Mouse (Mus musculus) bone marrow, adult 2 months (tissue): ENCODE data around the gene Noa1. TPM values are rescaled to one million over a fixed set of nuclear protein-coding genes. Genes with fewer than 3 reads are reported as not detected.
A peak's percentile ranks its signal among the peaks of the same experiment; 100 is the strongest.

Experiments used
- H3K27ac ChIP-seq: fragments of 200-500 bp; 2 replicates; pipeline ENCODE4 v1.5.1; 2012; ENCODE audit warnings: low read depth, mild to moderate bottlenecking, control low read depth, inconsistent platforms, low read length; ENCODE audit not compliant: control insufficient read depth, poor library complexity, insufficient read depth
- H3K4me1 ChIP-seq: fragments of 200-500 bp; 2 replicates; pipeline ENCODE4 v1.6.1; 2011; ENCODE audit warnings: low read length; ENCODE audit not compliant: control insufficient read depth, insufficient read depth
- H3K4me3 ChIP-seq: fragments of 200-500 bp; replicated peaks from 2 replicates; pipeline ENCODE3; 2011; ENCODE audit warnings: mild to moderate bottlenecking, low read depth, low read length, control low read depth; ENCODE audit not compliant: control insufficient read depth
- CTCF ChIP-seq: fragments of 200-500 bp; IDR thresholded peaks from 2 replicates; pipeline ENCODE4 v1.5.1; 2011; ENCODE audit warnings: low read length, control low read depth; ENCODE audit not compliant: control insufficient read depth, insufficient read depth
- POLR2A ChIP-seq: fragments of 200-500 bp; IDR thresholded peaks from 2 replicates; pipeline ENCODE4 v1.6.1; 2011; ENCODE audit warnings: low read depth, mild to moderate bottlenecking, control low read depth, low read length, borderline replicate concordance; ENCODE audit not compliant: control insufficient read depth
- WGBS: fragments of 180-500 bp; shearing (Covaris S2); methylation state at CpG from one replicate; pipeline ENCODE4 v1.1.7; 2018; 5-methylcytosine and 5-hydroxymethylcytosine counted together
- polyA plus RNA-seq: library from polyadenylated mRNA; stranded (reverse); fragments of >200 nt; gene quantifications from 2 replicates; pipeline ENCODE4 v1.2.4, GENCODE M21; 2011; ENCODE audit warnings: low replicate concordance; ENCODE audit not compliant: missing spikeins, insufficient read depth, insufficient read length

Gene Noa1
- polyA plus RNA-seq, 1 experiment: 16.0 TPM

- no peak overlapping the region for H3K27ac ChIP-seq
- 86% methylated on average over 6 of the region's 6 CpGs for WGBS
- no peaks in the 10 kb centered on the region for H3K4me1 ChIP-seq
- no peak overlapping the region for H3K4me3 ChIP-seq
- no peak for TF ChIP-seq CTCF
- no peak for TF ChIP-seq POLR2A
Measured at GRCm38 (mm10) chr5:77301296-77301903, 8.5 kb downstream of the Noa1 start.

DNA sequence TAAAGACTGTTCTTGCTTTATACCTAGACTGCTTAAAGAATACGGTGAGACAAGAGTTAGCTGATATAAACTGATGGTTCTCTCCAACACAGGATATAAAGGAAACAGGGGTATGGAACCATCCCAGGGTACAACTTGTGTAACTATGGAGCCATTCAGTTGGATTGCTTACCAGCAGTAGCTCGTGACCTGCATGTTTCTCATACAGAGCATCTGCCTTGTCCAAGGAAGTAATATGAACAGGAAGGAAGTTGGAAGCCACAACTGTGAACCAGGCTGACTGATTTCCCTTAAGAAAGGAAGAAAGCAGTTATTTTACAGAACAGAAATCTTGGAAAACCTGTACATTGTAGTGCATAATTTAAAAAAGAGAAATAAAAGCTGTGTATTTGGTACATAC, 10.4 kb downstream of the Noa1 start:
- WGBS: 60% methylated on average over 2 of the region's 2 CpGs
- H3K4me1 ChIP-seq: no peaks in the 10 kb centered on the region
- TF ChIP-seq POLR2A: no peak
- no peak for TF ChIP-seq CTCF
- H3K4me3 ChIP-seq: no peak overlapping the region
- H3K27ac ChIP-seq: no peak overlapping the region

DNA sequence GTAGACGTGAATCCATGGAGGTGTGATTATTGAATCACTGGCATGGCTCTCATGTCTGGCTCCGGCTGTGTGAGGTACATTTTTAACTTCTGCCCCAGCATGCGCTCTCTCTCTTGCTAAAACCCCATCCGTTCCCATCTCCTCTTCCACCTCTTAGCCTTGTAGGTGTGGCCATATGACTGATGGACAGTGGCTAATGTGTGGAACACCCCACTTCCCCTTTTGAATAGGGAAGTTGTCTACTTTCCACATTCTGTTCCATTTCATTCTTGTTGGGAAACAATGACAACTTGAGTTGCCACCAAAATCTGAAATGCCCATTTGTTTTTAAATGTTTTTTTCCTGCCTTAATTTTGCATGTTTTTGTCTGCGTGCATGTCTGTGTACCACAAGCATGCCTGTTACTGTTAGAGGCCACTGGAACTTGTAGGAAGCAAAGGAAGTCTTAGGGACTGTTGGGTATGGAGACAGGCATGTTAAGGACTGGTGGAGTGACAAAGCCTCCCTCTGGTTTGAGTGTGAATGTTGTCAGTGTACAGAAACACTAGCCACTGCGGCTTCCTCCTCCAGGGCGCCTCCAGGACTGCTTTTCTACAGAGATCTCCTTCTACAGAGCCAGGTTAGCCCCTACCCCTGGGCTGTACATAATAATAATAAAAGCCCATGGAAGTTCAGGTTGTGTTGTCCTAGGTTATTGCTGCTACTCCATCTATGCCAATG, 16.9 kb downstream of the Noa1 start:
- TF ChIP-seq CTCF (no peak), POLR2A (no peak)
- WGBS: 34% methylated on average over 7 of the region's 7 CpGs
- Histone ChIP-seq H3K4me1 (peaks cover 1% of the 10 kb centered on the region; the same call in 1 of the 2 replicates), H3K27ac (peak overlapping the region; percentile 79), H3K4me3 (no peak overlapping the region)

DNA sequence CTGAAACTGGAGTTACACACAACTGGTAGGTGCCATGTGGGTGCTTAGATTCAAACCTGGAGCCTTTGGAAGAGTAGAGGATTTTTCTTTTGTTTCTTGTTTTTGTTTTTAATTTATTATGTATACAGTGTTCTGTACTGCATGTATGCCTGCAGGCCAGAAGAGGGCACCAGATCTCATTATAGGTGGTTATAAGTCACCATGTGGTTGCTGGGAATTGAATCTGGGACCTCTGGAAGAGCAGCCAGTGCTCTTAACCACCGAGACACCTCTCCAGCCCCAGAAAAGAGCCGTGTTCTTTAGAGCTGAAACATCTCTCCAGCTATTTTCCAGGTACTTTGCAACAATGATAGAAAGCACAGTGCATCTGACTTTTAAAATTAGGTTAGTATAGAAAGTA, 19.3 kb downstream of the Noa1 start:
- WGBS: 90% methylated on average over 2 of the region's 2 CpGs
- peaks cover 1% of the 10 kb centered on the region; the same call in 1 of the 2 replicates for H3K4me1 ChIP-seq
- no peak overlapping the region for H3K4me3 ChIP-seq
- no peak for TF ChIP-seq POLR2A
- no peak for TF ChIP-seq CTCF
- H3K27ac ChIP-seq: no peak overlapping the region

DNA sequence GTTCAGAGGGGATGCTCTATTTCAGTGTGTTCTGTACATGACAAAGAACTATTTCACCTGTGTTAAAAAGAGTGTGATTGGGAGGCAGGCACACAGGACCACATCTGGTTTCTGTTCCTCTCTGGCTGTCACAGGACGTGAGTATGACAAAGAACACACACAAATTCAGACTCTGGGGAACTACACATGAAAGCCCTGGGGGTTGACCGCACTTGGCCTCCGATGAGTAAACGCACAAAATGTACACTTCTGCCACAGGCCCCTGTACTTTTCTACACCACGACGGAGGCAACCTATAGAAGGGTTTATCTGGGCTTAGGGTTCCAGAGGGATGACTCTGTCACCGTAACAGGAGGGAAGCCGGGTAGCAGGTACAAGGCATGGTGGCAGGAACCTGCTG, 20.2 kb downstream of the Noa1 start:
- no peak for TF ChIP-seq POLR2A
- TF ChIP-seq CTCF: no peak
- Histone ChIP-seq H3K4me3 (no peak overlapping the region), H3K4me1 (peaks cover 1% of the 10 kb centered on the region; the same call in 1 of the 2 replicates), H3K27ac (peak overlapping the region; percentile 13)
- 67% methylated on average over 8 of the region's 8 CpGs for WGBS

- TF ChIP-seq POLR2A (no peak), CTCF (no peak)
- Histone ChIP-seq H3K4me3 (no peak overlapping the region), H3K4me1 (no peaks in the 10 kb centered on the region; the same call in 1 of the 2 replicates), H3K27ac (no peak overlapping the region)
- WGBS: 81% methylated on average over 6 of the region's 6 CpGs
Measured at GRCm38 (mm10) chr5:77287901-77288300, 22.0 kb downstream of the Noa1 start.

DNA sequence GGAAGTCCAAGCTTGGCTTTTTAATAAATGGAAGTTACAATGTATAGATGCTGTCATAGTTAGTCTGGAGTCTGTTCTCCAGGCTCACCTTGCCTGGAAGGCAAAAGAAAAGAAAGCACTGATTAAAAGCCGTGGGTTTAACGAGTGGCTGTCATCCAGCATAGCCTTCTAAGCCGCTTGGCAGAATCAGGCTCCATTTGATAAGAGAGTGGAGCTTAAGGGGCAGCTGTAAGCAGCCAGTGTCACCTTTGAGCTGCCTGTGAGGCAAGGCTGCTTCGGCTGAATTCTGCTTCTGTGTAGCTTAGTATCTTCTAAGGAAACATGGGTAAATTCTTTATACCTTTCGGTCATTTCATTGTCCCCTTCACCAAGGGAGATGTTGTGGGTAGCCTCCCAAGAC, 23.0 kb downstream of the Noa1 start:
- no peak overlapping the region for H3K27ac ChIP-seq
- 73% methylated on average over 5 of the region's 5 CpGs for WGBS
- no peak overlapping the region for H3K4me3 ChIP-seq
- TF ChIP-seq POLR2A: no peak
- no peak for TF ChIP-seq CTCF
- no peaks in the 10 kb centered on the region; the same call in 1 of the 2 replicates for H3K4me1 ChIP-seq

GRCm38 (mm10) chr5:77285685-77286084, 24.2 kb downstream of the Noa1 start:
- WGBS: 79% methylated on average over 7 of the region's 7 CpGs
- no peak for TF ChIP-seq POLR2A
- no peak for TF ChIP-seq CTCF

More at GRCm38 (mm10) chr5:77285685-77286084, 24.2 kb downstream of the Noa1 start:
- Histone ChIP-seq H3K27ac (no peak overlapping the region), H3K4me1 (no peaks in the 10 kb centered on the region; the same call in 1 of the 2 replicates), H3K4me3 (no peak overlapping the region)
